Mouse (Mus musculus) megakaryocyte, embryonic 14.5 days (primary cell): ENCODE results near the gene Dach1.

Source experiments
- FLI1 ChIP-seq: IDR thresholded peaks from 2 replicates; pipeline ENCODE4 v1.6.1; 2012; ENCODE audit warnings: low read length, inconsistent platforms, mixed read lengths
- GATA1 ChIP-seq: IDR thresholded peaks from 3 replicates; pipeline ENCODE4 v1.6.1; 2012; ENCODE audit warnings: mixed read lengths, low read length, inconsistent platforms, borderline replicate concordance

- TF ChIP-seq GATA1 (no peak), FLI1 (no peak)
Measured at GRCm38 (mm10) chr14:98109929-98110328, 59.6 kb downstream of the Dach1 start.
